Mouse (Mus musculus) layer of hippocampus, postnatal 36 days (tissue): ENCODE data around the gene Lat2. TPM values are rescaled to one million over a fixed set of nuclear protein-coding genes. Genes with fewer than 3 reads are reported as not detected.

Source experiments
- DNase-seq, 2 experiments: peaks; one replicate each; pipeline ENCODE4 v3.0.0; 2022
- microRNA-seq, 2 experiments: library from miRNA; unstranded; fragments of <30 nt; microRNA quantifications; one replicate each; pipeline ENCODE4 v1.2.0; 2021
- total RNA-seq, 2 experiments: library from RNA; stranded (reverse); gene quantifications; 2 replicates each; pipeline ENCODE4 v1.2.3; 2021

Gene Lat2
- total RNA-seq, 2 experiments from 2014 or later = 3.4 to 3.7 TPM

DNA sequence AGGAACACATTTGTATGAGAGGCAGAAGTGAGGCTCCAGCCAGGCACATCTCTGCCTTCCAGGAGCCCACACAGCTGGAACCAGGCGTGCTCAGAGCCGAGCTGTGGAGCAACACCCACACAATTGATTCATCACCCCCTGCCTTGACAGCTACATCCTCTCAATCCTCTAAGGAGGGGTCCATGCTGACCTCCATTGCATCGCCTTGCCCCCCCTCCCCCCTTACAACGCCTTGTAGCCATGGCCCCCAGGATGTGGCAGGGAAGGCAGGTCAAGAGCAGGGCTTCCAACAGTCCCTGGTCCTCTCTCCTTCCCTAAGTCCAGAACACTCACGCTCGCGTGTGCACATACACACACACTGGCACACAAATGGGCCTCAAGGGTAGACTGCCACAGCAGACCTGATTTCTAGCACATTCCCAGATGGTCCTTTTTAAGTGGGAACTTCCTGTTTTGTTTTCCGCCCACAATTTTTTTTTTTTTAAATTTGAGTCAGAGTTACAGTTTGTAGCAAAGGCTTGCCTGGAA is 45.8 kb downstream of the Lat2 start:
- no peak for DNase-seq

DNA sequence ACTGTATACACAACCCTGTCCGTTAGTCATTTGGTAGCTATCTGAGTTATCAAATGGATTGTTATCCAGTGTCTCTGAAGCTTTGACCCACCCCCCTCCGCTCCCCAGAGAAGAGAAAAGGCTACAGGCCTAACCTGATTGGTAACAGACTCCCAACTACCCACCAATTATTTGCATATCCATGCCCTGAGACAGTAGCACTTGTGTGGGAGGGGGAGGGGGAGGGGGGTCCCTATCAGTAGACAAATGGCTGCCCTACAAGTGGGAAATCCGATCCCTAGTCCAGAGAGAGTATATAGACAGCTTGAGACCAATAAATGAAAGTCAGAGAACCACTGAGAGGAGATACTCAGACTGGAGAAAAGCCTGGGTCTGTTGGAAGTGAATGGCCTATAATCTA is 46.8 kb downstream of the Lat2 start:
- no peak for DNase-seq

DNA sequence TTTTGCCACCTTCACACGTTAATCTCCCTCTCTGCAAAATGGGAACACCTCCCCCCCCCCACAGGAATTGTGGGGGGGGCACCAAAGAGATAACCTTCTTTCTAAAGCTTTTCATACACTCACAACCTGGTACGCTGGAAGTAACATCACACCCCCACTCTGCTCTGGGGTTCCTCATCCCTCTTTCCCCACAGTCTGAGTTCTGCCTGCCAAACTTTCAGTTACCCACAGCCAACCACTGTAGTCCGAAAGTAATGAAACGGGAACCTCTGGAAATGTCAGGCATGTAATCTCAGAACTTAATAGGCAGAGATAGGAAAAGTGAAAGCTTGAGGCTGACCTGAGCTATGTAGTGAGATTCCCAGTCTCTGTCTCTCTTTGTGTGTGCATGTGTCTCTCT is 47.4 kb downstream of the Lat2 start:
- no peak for DNase-seq

DNA sequence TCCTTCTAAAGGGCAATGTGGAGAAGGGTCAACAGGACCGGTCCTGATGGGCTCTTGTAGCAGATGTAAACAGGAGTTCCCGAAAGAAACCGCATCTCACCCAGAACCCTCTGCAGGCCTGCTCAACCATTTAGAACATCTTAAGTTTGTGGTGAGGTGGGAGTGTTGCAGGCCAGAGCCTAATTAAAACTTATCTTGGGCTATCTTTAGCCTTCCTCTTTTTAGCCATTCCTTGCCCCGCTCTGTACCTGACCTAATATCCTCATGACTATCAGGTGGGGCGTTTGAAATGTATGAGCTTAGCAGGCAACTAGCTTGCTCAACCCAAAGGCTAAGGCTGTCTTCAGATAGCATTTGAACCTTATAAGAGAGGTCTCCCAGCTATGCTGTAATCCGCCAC is 49.1 kb downstream of the Lat2 start:
- DNase-seq = no peak

DNA sequence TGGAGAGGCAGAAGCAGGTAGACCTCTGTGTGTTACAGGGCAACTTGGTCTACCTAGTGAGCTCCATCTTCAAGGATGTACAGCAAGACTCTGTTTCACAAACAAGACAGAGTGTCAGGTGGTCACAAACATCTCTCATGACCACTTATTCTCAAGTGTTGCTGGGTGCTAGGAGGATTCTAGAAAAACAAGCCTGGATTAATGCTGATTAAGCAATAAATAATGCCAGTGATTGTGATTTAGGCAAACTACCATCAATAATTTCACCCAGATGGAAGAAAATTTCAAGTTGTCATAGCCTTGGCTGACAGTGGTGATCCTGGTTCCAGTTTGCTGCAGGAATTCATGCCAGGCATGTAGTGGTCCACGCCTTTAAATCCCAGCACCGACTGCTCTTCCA is 50.6 kb downstream of the Lat2 start:
- DNase-seq = no peak

DNA sequence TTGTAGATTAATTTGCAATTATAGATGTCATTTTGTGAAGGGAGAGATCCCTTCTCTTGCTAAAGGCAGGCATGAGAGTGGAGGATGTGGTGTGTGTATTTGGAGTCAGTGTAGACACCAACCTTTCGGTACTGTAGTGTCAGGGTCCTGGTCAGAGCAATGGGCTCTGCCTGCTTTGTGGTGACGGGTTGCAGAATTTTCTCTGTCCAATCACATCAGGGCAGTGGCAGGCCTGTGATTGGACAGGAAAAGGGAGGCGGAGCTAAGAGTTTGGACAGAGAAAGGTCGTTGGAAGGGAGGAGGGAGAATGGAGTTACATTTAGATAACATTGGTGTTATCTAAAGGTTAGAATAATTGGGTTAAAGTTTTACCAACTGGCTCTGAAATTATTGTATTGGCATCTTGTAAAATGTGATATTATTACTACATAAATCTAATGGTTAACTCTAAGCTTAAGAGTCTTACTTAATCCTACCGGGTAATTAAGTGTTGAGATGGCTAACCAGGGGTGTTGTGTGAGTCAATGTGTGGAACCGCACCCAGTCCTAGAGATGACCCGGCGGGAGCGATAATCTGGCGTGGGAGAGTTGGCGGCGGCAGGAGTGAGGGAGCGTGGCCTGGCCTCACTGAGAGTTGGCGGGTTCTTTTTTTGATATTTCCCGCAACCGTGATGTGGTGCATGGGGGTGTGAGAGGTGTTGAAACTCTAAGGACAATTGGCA is 54.2 kb downstream of the Lat2 start:
- no peak for DNase-seq

DNA sequence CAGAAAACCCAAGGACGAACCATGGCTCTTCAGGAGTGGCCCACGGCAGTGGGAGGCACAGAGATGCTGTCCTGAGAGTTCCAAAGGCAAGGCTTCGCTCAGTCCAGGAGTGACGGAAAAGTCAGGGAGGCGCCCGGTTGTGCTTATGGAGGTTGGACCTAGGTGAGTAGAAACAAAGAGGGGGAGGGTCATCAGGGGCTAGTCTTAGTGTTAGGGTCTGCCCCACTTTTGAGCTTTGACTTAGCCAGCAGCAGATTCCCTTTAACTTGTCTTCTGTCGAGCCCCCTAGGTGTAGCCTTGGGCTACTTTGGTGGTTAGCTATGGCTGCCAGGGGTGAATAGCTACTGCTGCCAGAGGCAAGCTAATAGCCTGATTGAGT is 54.8 kb downstream of the Lat2 start, which contains the start of gene Syna:
TSS of gene Syna (minus strand) at position 101 of the 379 bp plus-strand sequence.
- no peak for DNase-seq

DNA sequence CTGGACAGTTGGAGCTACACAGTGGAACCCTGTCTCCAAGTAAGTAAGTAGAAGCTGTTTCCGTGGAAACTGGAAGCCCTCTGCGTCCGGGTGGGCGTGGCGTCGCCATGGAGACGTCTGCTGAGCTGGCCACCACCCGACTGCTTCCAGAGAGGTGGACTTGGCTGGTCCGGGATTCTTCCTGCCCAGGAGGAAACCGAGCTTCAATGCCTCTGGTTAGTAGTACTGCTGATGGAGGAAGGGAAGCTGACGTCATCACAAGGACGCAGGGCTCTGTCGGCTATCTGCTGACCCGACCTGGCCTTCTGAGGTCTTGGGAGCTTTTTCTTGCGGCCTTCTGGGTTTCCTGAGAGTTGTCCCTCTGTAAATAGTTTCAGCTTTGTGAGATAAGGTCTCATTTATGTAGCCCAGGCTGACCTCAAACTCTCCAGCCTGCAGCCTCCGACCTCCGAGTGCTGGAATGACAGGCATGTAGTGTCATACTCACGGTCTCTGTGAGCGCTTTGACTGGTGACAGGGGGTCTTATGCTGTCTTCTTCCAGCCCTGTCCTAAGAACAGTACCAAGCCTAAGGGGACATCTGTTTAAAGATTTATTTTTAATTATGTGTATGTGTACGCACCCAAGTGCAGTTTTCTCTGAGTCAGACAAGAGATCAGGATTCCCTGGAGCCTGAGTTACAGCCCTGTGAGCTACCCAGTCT is 59.2 kb downstream of the Lat2 start:
- peak; percentile 59 to 69 for DNase-seq

DNA sequence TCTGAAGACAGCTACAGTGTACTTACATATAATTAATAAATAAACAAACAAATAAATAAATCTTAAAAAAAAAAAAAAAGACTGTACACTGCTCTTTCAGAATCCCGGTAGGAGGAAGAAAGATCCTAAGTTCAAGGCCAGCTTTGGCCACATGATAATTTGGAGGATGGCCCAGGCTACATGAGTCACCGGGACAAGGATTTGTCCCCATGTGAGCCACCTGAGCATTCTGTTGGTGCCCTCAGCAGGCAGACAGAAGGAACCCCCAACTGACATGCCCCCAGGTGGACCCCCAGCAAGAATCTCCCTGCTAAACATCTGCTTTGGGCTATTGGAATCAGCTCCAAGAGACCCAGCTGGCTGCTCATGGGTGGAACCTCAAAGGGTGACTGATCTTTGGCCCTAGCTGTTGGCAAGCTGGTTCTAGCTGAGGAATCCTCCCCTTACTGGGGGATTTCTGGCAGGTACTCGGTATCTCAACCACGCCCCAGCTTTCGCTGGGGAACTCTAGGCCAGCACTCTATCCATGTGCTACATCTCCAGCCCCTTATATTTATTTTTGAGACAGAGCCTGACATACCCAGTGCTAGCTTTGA is 60.8 kb downstream of the Lat2 start:
- no peak for DNase-seq

DNA sequence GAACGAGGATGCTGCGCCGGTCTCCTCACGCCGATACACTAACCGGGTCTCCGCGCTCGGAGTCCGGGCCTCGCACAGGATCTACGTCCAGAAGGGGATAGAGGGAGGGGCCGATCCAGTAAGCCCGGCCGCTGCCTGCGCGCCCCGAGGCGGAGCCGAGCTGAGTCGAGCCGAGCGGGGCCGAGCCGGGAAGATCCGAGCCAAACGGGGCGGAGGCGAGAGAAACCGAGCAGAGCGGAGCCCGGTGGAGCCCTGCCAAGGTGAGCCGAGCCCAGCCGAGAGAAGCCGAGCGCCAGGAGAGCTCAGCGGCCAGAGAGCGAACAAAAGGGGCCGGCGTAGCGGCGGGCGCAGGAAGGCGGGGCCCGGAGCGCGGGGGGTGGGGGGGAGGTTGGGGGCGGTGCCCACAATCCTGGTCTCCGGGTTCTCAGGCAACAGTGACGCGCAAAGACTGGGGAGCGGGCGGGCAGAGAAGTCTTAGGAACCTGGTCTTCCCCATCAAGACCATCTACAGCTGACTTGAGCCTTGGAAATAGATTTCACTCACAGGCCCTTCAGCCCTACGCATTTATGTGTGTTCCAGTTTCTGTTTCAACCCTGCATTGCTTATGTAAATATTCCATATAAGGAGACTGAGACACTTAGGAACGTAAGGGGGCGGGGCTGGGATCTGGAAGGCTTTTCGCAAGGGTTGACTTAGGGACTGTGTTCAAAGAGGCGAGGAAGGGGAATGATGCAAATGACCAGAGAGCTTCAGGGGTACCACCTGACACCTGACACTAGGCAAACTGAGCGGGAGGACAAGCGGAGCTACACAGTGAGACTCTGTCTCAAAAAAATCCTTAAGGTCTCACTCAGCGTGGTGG is 62.5 kb downstream of the Lat2 start, which contains the start of gene Clip2:
TSS of gene Clip2 (minus strand) at position 325 of the 863 bp plus-strand sequence.
- peak; percentile 99 for DNase-seq

DNA sequence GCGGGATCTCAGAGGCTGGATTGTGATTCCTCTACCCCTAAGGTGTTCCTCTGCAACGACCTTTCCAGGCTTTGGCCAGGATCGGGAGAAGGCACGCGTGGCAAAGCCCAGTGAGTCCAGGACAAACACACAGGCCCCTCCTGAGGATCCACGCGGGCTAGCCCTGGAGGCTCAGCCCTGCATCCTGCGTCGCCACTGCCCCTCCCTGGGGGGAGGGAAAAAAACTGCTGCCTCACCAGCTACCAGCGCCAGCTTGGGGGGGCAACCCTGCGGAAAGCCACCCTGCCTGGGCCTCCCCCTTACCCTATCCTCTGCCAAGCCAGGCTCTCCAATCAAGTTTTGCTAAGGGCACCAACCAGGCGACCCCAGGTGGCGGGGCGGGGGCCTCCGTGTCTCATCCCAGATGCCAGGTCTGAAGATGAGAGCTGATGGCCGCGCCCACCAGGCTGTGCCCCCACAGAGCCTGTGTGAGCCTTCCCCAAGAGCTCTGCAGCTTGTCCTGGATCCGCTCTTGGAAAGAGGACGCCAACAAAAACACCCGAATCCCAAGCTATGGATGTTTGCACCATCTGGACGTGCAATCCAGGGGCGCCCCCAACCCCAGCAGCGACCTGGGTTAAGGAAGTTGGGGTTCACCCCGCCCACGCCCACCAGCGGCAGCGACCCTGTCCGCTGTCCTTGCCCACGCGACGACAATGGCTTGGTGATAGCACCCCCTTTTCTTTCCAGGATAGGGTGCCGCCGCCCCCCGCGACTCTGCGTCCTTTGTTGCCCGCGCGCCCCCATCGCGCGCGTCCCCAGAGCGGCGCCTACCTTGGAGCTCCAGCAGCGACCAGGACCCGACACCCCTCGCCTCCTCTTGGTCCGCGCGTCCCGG is 63.4 kb downstream of the Lat2 start:
- DNase-seq = peak; percentile 54 to 65

DNA sequence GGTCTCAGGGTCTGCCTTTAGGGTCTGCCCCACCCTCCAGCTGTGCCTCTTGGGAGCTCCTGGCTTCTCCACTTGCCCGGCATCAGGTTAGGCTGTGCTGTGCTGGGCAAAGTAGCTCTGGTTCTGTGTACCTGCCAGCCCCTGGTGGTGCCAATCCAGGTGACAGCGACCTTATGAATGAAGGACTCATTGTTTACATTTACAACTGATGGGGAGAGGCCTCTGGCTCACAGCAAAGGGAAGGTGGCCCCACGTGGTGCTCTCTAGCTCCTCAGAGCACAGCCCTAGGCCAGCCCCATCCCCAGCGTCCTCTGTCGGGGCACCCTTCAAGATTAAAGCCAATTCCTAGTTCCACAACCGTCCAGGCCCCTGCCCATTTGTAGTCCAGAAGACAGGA is 64.0 kb downstream of the Lat2 start:
- no peak for DNase-seq

Small RNA genes lying within 50 kb of the gene (microRNA-seq; reads per million reads assigned to microRNA genes)
- 0 reads per million in 2 experiments for gene Mir7228

Other genes starting within 250 kb of the Lat2 start
- gene Gtf2ird1, start 158.3 kb downstream of the Lat2 start, total RNA-seq = 10 to 100 TPM; 28.4 to 31.3 TPM
- 100 to 1,000 TPM in 1 of 2 experiments, 10 to 100 TPM in 1; 96.7 to 105 TPM for gene Clip2, start 62.6 kb downstream of the Lat2 start, total RNA-seq
- 1 to 10 TPM; 5.1 to 5.2 TPM for gene Syna, start 54.9 kb downstream of the Lat2 start, total RNA-seq
- gene Rfc2, start 33.7 kb downstream of the Lat2 start, total RNA-seq = 10 to 100 TPM; 50.0 to 50.5 TPM
- 100 to 1,000 TPM; 304 to 317 TPM for gene Eif4h, start 24.5 kb upstream of the Lat2 start, total RNA-seq
- 10 to 100 TPM; 39.1 to 40.1 TPM for gene Limk1, start 73.6 kb upstream of the Lat2 start, total RNA-seq
- 10 to 100 TPM in 1 of 2 experiments, 1 to 10 TPM in 1; 8.9 to 11.4 TPM for gene Eln, start 132.3 kb upstream of the Lat2 start, total RNA-seq